Mouse (Mus musculus) G1E (cell line): ENCODE measurements around the gene Yjefn3. TPM values are rescaled to one million over a fixed set of nuclear protein-coding genes. Genes with fewer than 3 reads are reported as not detected.

Experiments
- ATAC-seq: 2 replicates; pipeline ENCODE4 v1.8.0; 2016; ENCODE audit warnings: mild to moderate bottlenecking; ENCODE audit not compliant: insufficient number of reproducible peaks, poor library complexity, low FRiP score, severe bottlenecking; ENCODE audit errors: extremely low read depth
- DNase-seq: peaks from one replicate; pipeline ENCODE4 v3.0.0; 2012; ENCODE audit warnings: low spot score
- H3K27me3 ChIP-seq: 2 replicates; pipeline ENCODE4 v1.6.1; 2012; ENCODE audit warnings: mild to moderate bottlenecking, low read length, inconsistent platforms; ENCODE audit not compliant: insufficient read depth
- H3K36me3 ChIP-seq: replicated peaks from 2 replicates; pipeline ENCODE3; 2012; ENCODE audit warnings: mild to moderate bottlenecking, inconsistent platforms
- H3K4me1 ChIP-seq: 2 replicates; pipeline ENCODE4 v1.6.1; 2012; ENCODE audit warnings: low read depth, low read length, inconsistent platforms, mixed read lengths; ENCODE audit not compliant: insufficient read depth
- H3K4me3 ChIP-seq: 2 replicates; pipeline ENCODE4 v1.5.1; 2012; ENCODE audit warnings: low read depth, mild to moderate bottlenecking, inconsistent platforms, low read length, moderate library complexity, mixed read lengths
- H3K9me3 ChIP-seq: replicated peaks from 2 replicates; pipeline ENCODE4 v1.6.1; 2012; ENCODE audit warnings: inconsistent platforms
- CTCF ChIP-seq: IDR thresholded peaks from 2 replicates; pipeline ENCODE4 v1.5.1; 2012; ENCODE audit warnings: low read depth, low read length, inconsistent platforms, mixed read lengths
- GATA1 ChIP-seq: IDR thresholded peaks from 2 replicates; pipeline ENCODE4 v1.6.1; 2012; ENCODE audit warnings: borderline replicate concordance, low read length, inconsistent platforms, mixed read lengths
- GATA2 ChIP-seq: IDR thresholded peaks from 2 replicates; pipeline ENCODE4 v1.6.1; 2012; ENCODE audit warnings: low read depth, low read length, inconsistent platforms, borderline replicate concordance
- POLR2AphosphoS5 ChIP-seq: IDR thresholded peaks from 2 replicates; pipeline ENCODE4 v1.6.1; 2012; ENCODE audit warnings: low read depth, low read length, inconsistent platforms; ENCODE audit not compliant: insufficient replicate concordance
- TAL1 ChIP-seq: conservative IDR thresholded peaks from 2 replicates; pipeline ENCODE4 v1.6.1; 2012; ENCODE audit warnings: low read depth, low read length, inconsistent platforms, mixed read lengths
- polyA plus RNA-seq: library from polyadenylated mRNA; stranded (reverse); fragments of >175 nt; gene quantifications from 2 replicates; pipeline ENCODE4 v1.2.3, GENCODE M21; 2012
- total RNA-seq, 2 experiments: library from RNA; stranded (forward) in 1 of 2; stranded (reverse) in 1 of 2; fragments of 200-1000 nt in 1 of 2; fragments of >200 nt in 1 of 2; fragmentation: Nextera tagmentation in 1 of 2; gene quantifications; 2 replicates each; pipeline ENCODE4 v1.2.3; 2014 to 2017

Gene Yjefn3
- total and polyA plus RNA-seq, 3 experiments, result 1.8 to 2.1 TPM; not detected in 1

DNA sequence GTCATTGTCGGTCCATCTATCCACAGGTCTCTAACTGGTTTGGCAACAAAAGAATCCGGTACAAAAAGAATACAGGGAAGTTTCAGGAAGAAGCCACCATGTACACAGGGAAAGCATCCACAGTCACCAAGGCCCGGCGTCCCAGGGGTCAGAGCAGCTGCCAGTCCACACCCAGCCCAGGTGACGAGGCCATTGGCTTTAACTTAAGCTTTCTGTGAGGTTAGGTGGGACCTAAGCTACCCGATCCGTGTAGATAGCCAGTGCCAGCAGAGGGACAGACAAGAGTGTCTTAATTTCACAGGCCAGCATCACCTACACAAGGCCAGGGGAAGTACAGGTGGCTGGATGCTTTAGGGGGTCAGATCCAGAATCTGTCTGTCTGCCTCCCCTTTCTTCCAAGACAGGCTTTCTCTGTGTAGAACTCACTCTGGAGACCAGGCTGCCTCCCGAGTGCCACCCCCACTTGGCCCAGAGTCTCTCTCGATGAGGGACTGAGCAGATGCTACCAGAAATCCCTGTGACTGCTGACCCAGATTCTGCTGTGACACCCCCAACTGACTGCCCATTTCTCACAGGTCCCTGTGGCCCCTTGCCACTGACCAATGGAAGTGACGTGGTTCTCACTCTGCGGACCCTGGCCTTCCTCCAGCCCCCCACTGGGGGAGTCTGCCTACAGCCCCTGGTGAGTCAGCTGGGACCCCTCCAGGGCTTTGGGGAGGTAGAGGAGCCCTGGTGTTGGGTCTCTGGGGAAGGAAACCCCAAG lies 32.3 kb downstream of the Yjefn3 start:
- no peak for ATAC-seq
- Histone ChIP-seq H3K27me3 (peaks cover 23% of the 10 kb centered on the region), H3K4me3 (no peak overlapping the region), H3K4me1 (peaks cover 3% of the 10 kb centered on the region; the same call in 1 of the 2 replicates), H3K9me3 (no peaks in the 10 kb centered on the region), H3K36me3 (no peaks in the 10 kb centered on the region)
- no peak for DNase-seq
- TF ChIP-seq POLR2AphosphoS5 (no peak), GATA2 (no peak), GATA1 (no peak)

DNA sequence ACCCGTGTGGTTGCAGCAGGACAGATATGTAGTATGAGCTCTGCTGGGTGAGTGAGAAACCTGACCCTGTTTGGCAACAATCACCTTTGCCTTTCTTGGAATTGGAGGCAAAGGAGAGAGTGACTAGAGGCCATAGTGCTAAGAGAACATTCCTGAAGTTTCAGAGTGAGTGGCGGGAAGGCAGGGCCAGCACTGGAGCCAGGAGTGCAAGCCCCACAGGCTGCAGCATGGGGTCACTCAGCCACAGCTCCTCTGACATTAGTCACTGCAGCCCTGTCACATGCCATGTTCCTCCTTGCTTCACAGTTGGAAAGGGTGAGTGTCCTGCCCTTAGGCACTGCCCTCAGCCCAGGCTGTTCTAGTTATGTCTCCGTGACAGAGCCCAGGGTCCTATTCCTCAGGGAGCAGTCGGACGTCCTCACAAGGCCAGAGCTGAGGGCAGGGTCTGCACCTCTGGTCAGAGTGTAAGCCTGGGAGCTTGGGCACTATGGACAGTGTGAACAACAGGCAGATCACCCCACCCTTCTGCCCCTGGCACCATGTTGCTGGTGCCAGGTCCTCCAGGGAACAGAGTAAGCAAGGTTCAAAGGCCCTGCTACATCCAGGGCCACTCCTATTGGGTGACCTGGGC lies 34.7 kb downstream of the Yjefn3 start:
- Histone ChIP-seq H3K36me3 (no peaks in the 10 kb centered on the region), H3K4me3 (no peak overlapping the region), H3K4me1 (peaks cover 2% of the 10 kb centered on the region; the same call in 1 of the 2 replicates), H3K27me3 (peaks cover 29% of the 10 kb centered on the region), H3K9me3 (no peaks in the 10 kb centered on the region)
- no peak for ATAC-seq
- DNase-seq, result no peak
- no peak for TF ChIP-seq CTCF
- no peak for TF ChIP-seq GATA2
- no peak for TF ChIP-seq POLR2AphosphoS5
- no peak for TF ChIP-seq GATA1
- TF ChIP-seq TAL1, result no peak

DNA sequence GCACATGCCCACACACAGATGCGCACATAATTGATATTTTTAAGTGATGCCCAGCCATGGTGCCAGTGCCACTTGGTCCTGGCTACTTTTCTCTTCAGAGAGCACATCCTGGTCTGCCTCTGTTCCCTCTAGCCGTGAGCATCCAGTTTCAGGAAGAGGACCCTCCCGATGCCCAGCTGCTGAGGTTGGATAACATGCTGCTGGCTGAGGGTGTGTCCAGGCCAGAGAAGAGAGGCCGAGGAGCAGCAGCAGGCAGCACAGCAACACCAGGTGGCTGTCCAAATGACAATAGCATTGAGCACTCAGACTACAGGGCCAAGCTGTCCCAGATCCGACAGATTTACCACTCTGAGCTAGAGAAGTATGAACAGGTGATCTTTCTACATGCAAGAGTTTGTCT lies 38.3 kb downstream of the Yjefn3 start:
- ATAC-seq, result no peak
- DNase-seq, result no peak
- peaks cover 10% of the 10 kb centered on the region; the same call in 1 of the 2 replicates for H3K27me3 ChIP-seq
- H3K9me3 ChIP-seq, result no peaks in the 10 kb centered on the region
- H3K36me3 ChIP-seq, result no peaks in the 10 kb centered on the region
- no peak overlapping the region for H3K4me3 ChIP-seq
- H3K4me1 ChIP-seq, result peaks cover 2% of the 10 kb centered on the region; the same call in 1 of the 2 replicates
- no peak for TF ChIP-seq GATA2
- TF ChIP-seq POLR2AphosphoS5, result no peak
- TF ChIP-seq GATA1, result no peak
- no peak for TF ChIP-seq CTCF
- no peak for TF ChIP-seq TAL1

DNA sequence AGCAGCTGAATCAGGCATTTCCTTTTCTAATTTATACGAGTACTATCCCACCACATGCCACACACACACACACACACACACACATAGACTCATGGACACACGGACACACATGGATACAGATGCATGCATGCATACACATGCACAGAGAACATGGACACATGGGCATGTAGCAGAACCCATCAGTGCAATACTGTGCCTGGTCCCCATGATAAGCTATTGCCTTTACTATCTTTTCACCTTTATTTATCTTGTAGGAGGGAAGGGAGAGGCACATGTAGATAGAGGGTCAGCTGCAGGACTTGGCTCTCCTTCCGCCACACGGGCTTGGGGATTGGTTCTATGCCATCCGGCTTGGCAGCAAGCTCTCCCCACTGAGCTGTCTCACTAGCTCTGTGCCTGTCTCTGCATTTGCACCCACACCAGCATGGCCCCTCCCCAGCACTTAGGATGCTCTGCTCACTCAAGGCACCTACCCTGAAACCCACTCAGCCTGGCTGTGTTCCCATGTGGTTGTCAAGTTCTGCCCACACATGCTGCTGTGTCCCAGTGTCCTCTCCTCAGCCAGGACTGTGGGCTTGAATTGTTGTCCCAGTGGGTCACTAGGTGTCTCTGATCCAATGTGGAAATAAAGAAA lies 39.0 kb downstream of the Yjefn3 start:
- no peaks in the 10 kb centered on the region for H3K9me3 ChIP-seq
- H3K4me3 ChIP-seq, result no peak overlapping the region
- peaks cover 10% of the 10 kb centered on the region; the same call in 1 of the 2 replicates for H3K27me3 ChIP-seq
- no peak for DNase-seq
- peaks cover 2% of the 10 kb centered on the region; the same call in 1 of the 2 replicates for H3K4me1 ChIP-seq
- TF ChIP-seq POLR2AphosphoS5, result no peak
- no peak for TF ChIP-seq CTCF
- H3K36me3 ChIP-seq, result no peaks in the 10 kb centered on the region
- ATAC-seq, result no peak

DNA sequence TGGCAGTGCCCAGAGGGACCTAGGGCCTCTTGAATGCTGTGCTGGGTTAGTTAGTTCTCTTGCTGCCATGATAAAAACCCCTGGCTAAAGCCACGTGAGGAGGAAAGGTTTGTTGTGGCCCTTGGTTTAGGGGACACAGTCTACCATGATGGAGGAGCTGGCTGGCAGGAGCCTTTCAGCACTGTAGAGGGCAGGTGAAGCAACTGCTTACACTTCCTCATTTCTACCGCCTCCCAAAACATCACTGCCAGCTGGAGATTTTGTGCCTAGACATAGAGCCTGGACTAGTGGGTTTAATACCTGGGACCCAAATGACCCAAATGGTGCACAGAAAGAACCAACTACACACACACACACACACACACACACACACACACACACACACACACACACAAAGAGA lies 41.3 kb downstream of the Yjefn3 start:
- H3K4me1 ChIP-seq, result peaks cover 2% of the 10 kb centered on the region; the same call in 1 of the 2 replicates
- peaks cover 10% of the 10 kb centered on the region; the same call in 1 of the 2 replicates for H3K27me3 ChIP-seq
- no peak for ATAC-seq
- TF ChIP-seq TAL1 (no peak), GATA2 (no peak), CTCF (no peak), GATA1 (no peak), POLR2AphosphoS5 (no peak)
- no peak for DNase-seq
- no peak overlapping the region for H3K4me3 ChIP-seq
- H3K9me3 ChIP-seq, result no peaks in the 10 kb centered on the region
- no peaks in the 10 kb centered on the region for H3K36me3 ChIP-seq

DNA sequence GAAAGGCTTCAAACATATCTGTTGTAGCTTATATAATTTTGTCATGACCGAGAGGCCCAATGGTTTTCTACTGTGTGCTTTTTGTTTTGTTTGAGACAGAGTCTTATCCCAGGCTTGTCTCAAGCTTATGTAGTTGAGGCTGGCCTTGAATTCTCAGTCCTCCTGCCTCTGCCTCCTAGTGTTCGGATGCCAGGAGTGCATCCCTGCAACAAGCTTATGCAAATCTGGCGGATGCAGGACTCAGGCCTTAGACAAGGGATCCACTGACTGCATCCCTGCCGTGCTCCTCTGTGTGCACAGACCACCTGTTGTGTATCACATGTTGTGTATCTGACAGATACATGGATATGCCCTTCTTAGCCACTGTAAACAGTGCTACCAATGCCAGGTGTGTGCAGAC lies 41.7 kb downstream of the Yjefn3 start:
- Histone ChIP-seq H3K36me3 (no peaks in the 10 kb centered on the region), H3K4me3 (no peak overlapping the region), H3K27me3 (peaks cover 15% of the 10 kb centered on the region; the same call in 1 of the 2 replicates), H3K9me3 (no peaks in the 10 kb centered on the region), H3K4me1 (peaks cover 2% of the 10 kb centered on the region; the same call in 1 of the 2 replicates)
- DNase-seq, result no peak
- TF ChIP-seq GATA2, result no peak
- TF ChIP-seq GATA1, result no peak
- no peak for TF ChIP-seq POLR2AphosphoS5
- TF ChIP-seq TAL1, result no peak
- no peak for TF ChIP-seq CTCF
- ATAC-seq, result no peak
